Comparison of ENCODE assay signal across 23 mouse cellular contexts in the genomic region with DNA sequence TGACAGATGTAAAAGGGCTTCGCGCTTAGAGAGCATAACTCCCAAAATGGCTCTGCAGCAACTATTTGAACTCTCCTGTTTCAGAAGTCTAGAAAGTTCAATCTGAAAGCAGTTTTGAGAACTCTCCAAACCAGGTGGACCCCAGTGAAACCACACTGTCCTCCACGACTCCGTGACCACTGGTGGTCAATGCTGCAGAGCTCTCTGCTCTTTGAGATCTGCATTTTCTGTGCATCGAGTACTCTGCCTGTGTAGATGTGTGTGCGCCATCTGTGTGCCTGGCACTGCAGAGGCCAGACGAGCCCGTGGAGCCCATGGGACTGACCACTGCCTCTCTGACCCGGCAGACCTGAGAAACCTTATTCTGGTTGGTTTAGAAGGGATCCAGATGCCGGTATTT. TPM values are rescaled to one million over a fixed set of nuclear protein-coding genes. Genes with fewer than 3 reads are reported as not detected.
DNase-seq lines count a peak whose midpoint lies in the region; ATAC-seq and TF ChIP-seq lines count a peak whose summit lies in the region.
"Had no signal": no experiment of that assay in that cellular context is flagged by ENCODE, and none has a peak within 500 bp of the region (broad histone marks: within the 10 kb centered on the region; RNA-seq: fewer than 3 reads in every experiment).

No protein-coding gene starts in this region.

- no peak for ATAC-seq in forebrain, embryonic 12.5 days (ENCODE audit: low FRiP score)
- no peak for ATAC-seq in forebrain, embryonic 16.5 days
- no peak for ATAC-seq in heart, embryonic 16.5 days (replicated peaks; ENCODE audit: extremely low read depth, insufficient read depth, low FRiP score)
- no peak for ATAC-seq in liver, postnatal 0 days
- ATAC-seq: forebrain, embryonic 14.5 days; liver, embryonic 12.5 days; lung, postnatal 0 days had no signal

- no peak for TF ChIP-seq CTCF in liver, adult 2 months (IDR thresholded peaks at IDR 0.05; ENCODE audit: low read depth, low read length)
- TF ChIP-seq CTCF in liver, postnatal 0 days (IDR thresholded peaks at IDR 0.05; ENCODE audit: low read depth): no peak

- 97% methylated on average over 10 of the region's 10 CpGs for WGBS in forebrain, embryonic 12.5 days
- WGBS in forebrain, embryonic 16.5 days: 94% methylated on average over 10 of the region's 10 CpGs
- 86% methylated on average over 10 of the region's 10 CpGs for WGBS in heart, embryonic 16.5 days
- WGBS in liver, adult 2 months: 88% methylated on average over 10 of the region's 10 CpGs
- WGBS in liver, postnatal 0 days (ENCODE audit: insufficient replicate concordance): 87% methylated on average over 10 of the region's 10 CpGs

- H3K4me1 ChIP-seq in forebrain, embryonic 12.5 days: no peaks in the 10 kb centered on the region
- no peaks in the 10 kb centered on the region for H3K4me1 ChIP-seq in forebrain, embryonic 16.5 days (replicated peaks; ENCODE audit: control insufficient read depth, insufficient read depth, low read length)
- H3K4me1 ChIP-seq in heart, embryonic 16.5 days (ENCODE audit: control insufficient read depth, insufficient read depth, low read length): peaks cover 33% of the 10 kb centered on the region
- H3K4me1 ChIP-seq in liver, adult 2 months (ENCODE audit: control insufficient read depth, insufficient read depth, low read length): peaks cover 15% of the 10 kb centered on the region
- peaks cover 11% of the 10 kb centered on the region for H3K4me1 ChIP-seq in liver, postnatal 0 days (ENCODE audit: insufficient read depth)
- H3K4me1 ChIP-seq: hindbrain, embryonic 13.5 days had no signal

- H3K4me3 ChIP-seq in forebrain, embryonic 12.5 days (replicated peaks): no peak overlapping the region
- H3K4me3 ChIP-seq in forebrain, embryonic 16.5 days (replicated peaks; ENCODE audit: low read length): no peak overlapping the region
- H3K4me3 ChIP-seq in heart, embryonic 16.5 days (ENCODE audit: low read length): no peak overlapping the region
- no peak overlapping the region for H3K4me3 ChIP-seq in liver, adult 2 months (ENCODE audit: insufficient read depth, low read depth, low read length)
- H3K4me3 ChIP-seq in liver, postnatal 0 days (ENCODE audit: low read depth, low read length): no peak overlapping the region
- H3K4me3 ChIP-seq: hindbrain, embryonic 13.5 days; layer of hippocampus, adult 2 months; liver, embryonic 12.5 days; megakaryocyte, embryonic 14.5 days had no signal

- TF ChIP-seq EP300 in liver, postnatal 0 days (IDR thresholded peaks at IDR 0.05; ENCODE audit: low read depth): no peak

- no peak overlapping the region for H3K27ac ChIP-seq in forebrain, embryonic 12.5 days
- H3K27ac ChIP-seq in forebrain, embryonic 16.5 days (ENCODE audit: low read length): no peak overlapping the region
- peak overlapping the region; percentile 76; the same call in 1 of the 2 replicates for H3K27ac ChIP-seq in heart, embryonic 16.5 days (ENCODE audit: low read length)
- peak overlapping the region; percentile 22; the same call in 1 of the 2 replicates for H3K27ac ChIP-seq in liver, adult 2 months (replicated peaks; ENCODE audit: insufficient read depth, low read depth, low read length)
- no peak overlapping the region for H3K27ac ChIP-seq in liver, postnatal 0 days (ENCODE audit: low read depth)
- H3K27ac ChIP-seq: hindbrain, embryonic 13.5 days; layer of hippocampus, adult 2 months had no signal

- DNase-seq in heart, postnatal 10 days: no peak
- DNase-seq in liver, adult 2 months (ENCODE audit: extremely low read depth, low read depth, low spot score): no peak
- DNase-seq in liver, postnatal 0 days: no peak
- DNase-seq in cerebellum, postnatal 10 days: no peak
- no peak for DNase-seq in ovary, adult 18-20 months (ENCODE audit: low spot score)
- DNase-seq: cerebellum, postnatal 25 days; right cerebral cortex, adult 18-20 months; thymus, postnatal 25 days had no signal

- 0 out of 2 replicates have a peak overlapping the region, but pooled peaks have one; percentile 12 for H3K9ac ChIP-seq in forebrain, embryonic 12.5 days
- H3K9ac ChIP-seq in forebrain, embryonic 16.5 days (replicated peaks; ENCODE audit: low read depth, low read length): no peak overlapping the region
- no peak overlapping the region for H3K9ac ChIP-seq in heart, embryonic 16.5 days (ENCODE audit: low read length)
- no peak overlapping the region for H3K9ac ChIP-seq in liver, adult 2 months (ENCODE audit: low read depth, low read length)
- no peak overlapping the region for H3K9ac ChIP-seq in liver, postnatal 0 days (replicated peaks)
- H3K9ac ChIP-seq: hindbrain, embryonic 13.5 days; liver, embryonic 12.5 days had no signal

- H3K79me2 ChIP-seq in liver, adult 2 months (ENCODE audit: control insufficient read depth, insufficient read depth, low read length): no peaks in the 10 kb centered on the region

- peaks cover 90% of the 10 kb centered on the region for H3K36me3 ChIP-seq in forebrain, embryonic 12.5 days (replicated peaks)
- peaks cover 4% of the 10 kb centered on the region; the same call in 1 of the 2 replicates for H3K36me3 ChIP-seq in forebrain, embryonic 16.5 days (ENCODE audit: control insufficient read depth, insufficient read depth)
- peaks cover 20% of the 10 kb centered on the region for H3K36me3 ChIP-seq in heart, embryonic 16.5 days (ENCODE audit: control insufficient read depth, insufficient read depth)
- H3K36me3 ChIP-seq in liver, adult 2 months (ENCODE audit: control insufficient read depth, insufficient read depth, low read length): peaks cover 3% of the 10 kb centered on the region; the same call in 1 of the 2 replicates
- H3K36me3 ChIP-seq in liver, postnatal 0 days (replicated peaks; ENCODE audit: insufficient read depth, low read length): peaks cover 65% of the 10 kb centered on the region

- H3K9me3 ChIP-seq in forebrain, embryonic 12.5 days: no peaks in the 10 kb centered on the region
- H3K9me3 ChIP-seq in forebrain, embryonic 16.5 days (ENCODE audit: control insufficient read depth, low read length): no peaks in the 10 kb centered on the region
- H3K9me3 ChIP-seq in heart, embryonic 16.5 days (replicated peaks; ENCODE audit: control insufficient read depth, low read length): no peaks in the 10 kb centered on the region
- no peaks in the 10 kb centered on the region for H3K9me3 ChIP-seq in liver, postnatal 0 days (ENCODE audit: low read length)
- H3K9me3 ChIP-seq: hindbrain, embryonic 13.5 days; liver, embryonic 12.5 days; megakaryocyte, embryonic 14.5 days had no signal

- no peaks in the 10 kb centered on the region for H3K27me3 ChIP-seq in forebrain, embryonic 12.5 days
- H3K27me3 ChIP-seq in forebrain, embryonic 16.5 days (replicated peaks; ENCODE audit: control insufficient read depth, insufficient read depth, low read length): no peaks in the 10 kb centered on the region
- H3K27me3 ChIP-seq in heart, embryonic 16.5 days (ENCODE audit: control insufficient read depth, insufficient read depth, low read length): no peaks in the 10 kb centered on the region
- H3K27me3 ChIP-seq in liver, adult 2 months (ENCODE audit: control insufficient read depth, insufficient read depth, low read length): no peaks in the 10 kb centered on the region
- no peaks in the 10 kb centered on the region for H3K27me3 ChIP-seq in liver, postnatal 0 days (ENCODE audit: insufficient read depth, low read length)
- H3K27me3 ChIP-seq: hindbrain, embryonic 13.5 days; liver, embryonic 12.5 days; megakaryocyte, embryonic 14.5 days had no signal

- no peak for TF ChIP-seq POLR2A in liver, adult 2 months (IDR thresholded peaks at IDR 0.05; ENCODE audit: extremely low read depth, insufficient read depth, low read length)

- intact Hi-C loops in heart, postnatal 10 days (cut with DNase I): no loop called here

- H3K4me2 ChIP-seq in forebrain, embryonic 12.5 days: no peak overlapping the region
- no peak overlapping the region for H3K4me2 ChIP-seq in forebrain, embryonic 16.5 days (ENCODE audit: low read length)
- H3K4me2 ChIP-seq in heart, embryonic 16.5 days (ENCODE audit: low read depth, low read length): no peak overlapping the region
- no peak overlapping the region for H3K4me2 ChIP-seq in liver, postnatal 0 days (ENCODE audit: low read depth, low read length)
- H3K4me2 ChIP-seq: hindbrain, embryonic 13.5 days had no signal

RNA-seq across cellular contexts. Expression of a gene that starts 9.1 kb away (rescaled TPM):
- 76.8 and 80.4 TPM in 2 replicates for polyA plus RNA-seq in forebrain, embryonic 12.5 days (2016; fragmentation: Nextera tagmentation; extraction: Ambion mirVana)
- 31.9 and 34.2 TPM in 2 replicates for polyA plus RNA-seq in forebrain, embryonic 16.5 days (2015; fragmentation: Nextera tagmentation; extraction: Ambion mirVana)
- polyA plus RNA-seq in heart, embryonic 16.5 days (2015; fragmentation: Nextera tagmentation; extraction: Ambion mirVana): 48.3 and 55.2 TPM in 2 replicates
- 10 to 100 TPM; 21.1 TPM for total RNA-seq in heart, postnatal 10 days (2021)
- 6.7 and 8.3 TPM in 2 replicates for total RNA-seq in liver, adult 2 months (2014; rRNA removed)
- polyA plus RNA-seq in liver, adult 2 months (2012; rRNA removed): 10.5 and 14.3 TPM in 2 replicates
- polyA plus RNA-seq in liver, postnatal 0 days (2015; fragmentation: Nextera tagmentation; extraction: Ambion mirVana): 19.2 and 21.5 TPM in 2 replicates

RNA-seq across cellular contexts. Expression of a gene that starts 30.3 kb away (rescaled TPM):
- 2.2 TPM in 2 replicates for polyA plus RNA-seq in forebrain, embryonic 12.5 days (2016; fragmentation: Nextera tagmentation; extraction: Ambion mirVana)
- 11.1 and 12.4 TPM in 2 replicates for polyA plus RNA-seq in forebrain, embryonic 16.5 days (2015; fragmentation: Nextera tagmentation; extraction: Ambion mirVana)
- polyA plus RNA-seq in heart, embryonic 16.5 days (2015; fragmentation: Nextera tagmentation; extraction: Ambion mirVana): 12.4 and 12.6 TPM in 2 replicates
- 10 to 100 TPM; 14.0 to 16.0 TPM for total RNA-seq in heart, postnatal 10 days (2021)
- total RNA-seq in liver, adult 2 months (2014; rRNA removed): 1.7 and 2.1 TPM in 2 replicates
- 2.1 and 2.4 TPM in 2 replicates for polyA plus RNA-seq in liver, adult 2 months (2012; rRNA removed)
- 3.0 TPM in 2 replicates for polyA plus RNA-seq in liver, postnatal 0 days (2015; fragmentation: Nextera tagmentation; extraction: Ambion mirVana)

RNA-seq across cellular contexts. Expression of a gene that starts 31.0 kb away (rescaled TPM):
- not detected in 2 replicates for polyA plus RNA-seq in forebrain, embryonic 12.5 days (2016; fragmentation: Nextera tagmentation; extraction: Ambion mirVana)
- not detected in 2 replicates for polyA plus RNA-seq in forebrain, embryonic 16.5 days (2015; fragmentation: Nextera tagmentation; extraction: Ambion mirVana)
- polyA plus RNA-seq in heart, embryonic 16.5 days (2015; fragmentation: Nextera tagmentation; extraction: Ambion mirVana): 0.07 TPM in 1 of 2 replicates, not detected in the other
- total RNA-seq in heart, postnatal 10 days (2021): not detected
- not detected in 2 replicates for total RNA-seq in liver, adult 2 months (2014; rRNA removed)
- not detected in 2 replicates for polyA plus RNA-seq in liver, adult 2 months (2012; rRNA removed)
- 0.09 TPM in 1 of 2 replicates, not detected in the other for polyA plus RNA-seq in liver, postnatal 0 days (2015; fragmentation: Nextera tagmentation; extraction: Ambion mirVana)
- total RNA-seq: adrenal gland, adult 2 months; layer of hippocampus, adult 2 months; left cerebral cortex, postnatal 36 days; MEL; midbrain, postnatal 0 days had no signal
- polyA plus RNA-seq: adrenal gland, adult 2 months; forebrain, embryonic 14.5 days; gonadal fat pad, adult 2 months; hindbrain, embryonic 13.5 days; intestine, embryonic 14.5 days; liver, embryonic 12.5 days; lung, postnatal 0 days; midbrain, postnatal 0 days had no signal

RNA-seq across cellular contexts. Expression of a gene that starts 42.1 kb away (rescaled TPM):
- 184 and 203 TPM in 2 replicates for polyA plus RNA-seq in forebrain, embryonic 12.5 days (2016; fragmentation: Nextera tagmentation; extraction: Ambion mirVana)
- polyA plus RNA-seq in forebrain, embryonic 16.5 days (2015; fragmentation: Nextera tagmentation; extraction: Ambion mirVana): 124 and 126 TPM in 2 replicates
- polyA plus RNA-seq in heart, embryonic 16.5 days (2015; fragmentation: Nextera tagmentation; extraction: Ambion mirVana): 97.5 and 103 TPM in 2 replicates
- total RNA-seq in heart, postnatal 10 days (2021): 100 to 1,000 TPM; 100 to 101 TPM
- 10.3 and 10.7 TPM in 2 replicates for total RNA-seq in liver, adult 2 months (2014; rRNA removed)
- polyA plus RNA-seq in liver, adult 2 months (2012; rRNA removed): 28.8 and 40.0 TPM in 2 replicates
- polyA plus RNA-seq in liver, postnatal 0 days (2015; fragmentation: Nextera tagmentation; extraction: Ambion mirVana): 28.1 and 32.6 TPM in 2 replicates

Comparison
In these comparisons a context has a peak if more than half of its experiments do, and no peak if none do; other contexts are left out.
1. H3K27ac ChIP-seq: peak in heart, embryonic 16.5 days (single experiment) and liver, adult 2 months (single experiment); none in forebrain, embryonic 12.5 days (single experiment), forebrain, embryonic 16.5 days (single experiment) and liver, postnatal 0 days (single experiment).